Mouse (Mus musculus) c-Kit-negative CD71-positive TER-119-positive erythroid progenitor cells, embryonic 14.5 days (primary cell): ENCODE measurements around the gene Dph2.

Experiments used
- DNase-seq: peaks from one replicate; pipeline ENCODE4 v3.0.0-alpha.2; 2013; ENCODE audit warnings: low read depth, low spot score

The Dph2 gene

DNA sequence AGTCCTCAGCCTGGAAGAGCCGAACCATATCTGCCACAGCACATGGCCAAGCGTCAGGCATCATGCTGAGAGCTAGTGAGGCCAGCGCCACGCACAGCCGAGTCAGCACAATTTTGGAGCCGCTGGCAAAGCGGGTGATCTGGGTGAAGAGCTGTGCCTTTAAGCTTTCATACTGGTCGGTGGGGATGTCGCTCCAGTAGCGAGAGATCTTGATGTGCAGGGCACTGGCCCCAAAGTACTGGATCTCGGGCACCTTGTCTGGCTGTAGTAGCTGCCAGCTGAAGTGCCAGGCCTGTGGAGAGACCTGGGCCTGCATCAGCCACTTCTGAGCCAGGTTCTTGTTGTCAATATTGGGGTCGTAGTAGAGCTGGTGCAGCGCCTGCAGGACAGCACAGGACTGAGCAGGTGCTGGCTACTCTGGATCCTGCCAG is 20.3 kb upstream of the Dph2 start:
- no peak for DNase-seq

DNA sequence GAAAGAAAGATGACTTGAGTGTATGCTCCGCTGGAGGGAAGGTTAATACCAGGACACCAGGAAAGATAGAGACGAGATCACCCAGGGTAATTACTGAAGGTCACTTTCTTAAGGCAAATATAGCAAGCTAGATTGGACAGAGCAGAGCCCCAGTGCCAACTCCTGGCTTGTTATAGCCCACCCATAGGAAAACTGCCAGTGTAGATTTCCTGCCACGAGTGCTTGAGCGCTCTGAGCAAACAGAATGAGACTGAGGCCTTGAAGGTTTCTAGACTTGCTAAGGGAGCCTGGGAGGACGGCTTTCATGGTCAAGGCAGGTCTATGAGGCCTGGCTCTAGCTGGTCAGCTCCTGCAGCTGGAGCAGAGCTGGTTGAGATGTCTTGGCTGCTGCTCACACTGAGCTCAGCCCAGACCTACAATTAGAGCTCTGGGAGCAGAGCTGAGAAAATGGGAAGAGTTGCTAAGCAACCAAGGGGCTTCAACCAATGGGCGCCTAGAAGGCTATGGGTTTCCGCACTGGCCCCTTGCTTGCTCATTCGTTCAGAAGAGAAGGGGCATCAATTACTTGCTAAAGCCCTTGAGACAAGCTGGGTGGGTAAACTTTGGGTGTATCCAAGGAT is 17.1 kb upstream of the Dph2 start:
- DNase-seq = no peak

DNA sequence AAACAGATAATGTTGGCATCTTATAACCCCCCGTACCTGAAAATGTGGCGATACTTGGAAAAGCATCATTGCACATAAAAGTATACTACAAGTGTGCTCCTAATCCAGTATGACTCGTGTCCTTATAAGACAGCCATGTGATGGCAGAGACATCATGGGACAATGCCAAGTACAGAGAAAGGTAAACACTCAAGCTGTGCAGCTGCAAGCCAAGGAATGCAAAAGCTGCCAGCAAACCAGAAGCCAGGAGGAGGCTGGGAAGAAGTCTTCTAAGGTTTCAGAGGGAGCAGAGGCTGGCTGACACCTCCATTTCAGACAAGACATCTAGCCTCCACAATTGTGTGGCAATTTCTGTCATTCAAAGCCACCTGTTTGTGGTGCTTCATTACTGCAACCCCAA is 14.4 kb upstream of the Dph2 start:
- DNase-seq = no peak

DNA sequence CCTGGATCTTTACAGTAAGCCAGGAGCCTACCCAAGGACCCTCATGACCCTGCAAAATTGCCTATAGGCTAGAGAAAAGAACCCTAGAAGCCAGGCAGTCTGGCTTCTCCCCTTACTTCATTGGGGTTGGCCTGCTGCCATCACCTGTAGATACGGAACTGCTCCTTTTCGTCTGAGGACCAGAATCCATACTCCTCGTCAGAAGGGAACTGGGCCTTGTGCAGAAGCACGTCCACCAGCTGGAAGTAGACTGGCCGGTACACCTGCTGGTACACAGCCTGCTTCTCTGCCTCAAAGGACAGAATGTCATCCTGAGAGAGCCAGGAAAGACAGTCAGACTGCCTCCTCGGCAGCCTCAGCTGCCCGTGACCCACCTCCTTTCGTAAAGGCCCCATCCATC is 12.9 kb upstream of the Dph2 start:
- no peak for DNase-seq

DNA sequence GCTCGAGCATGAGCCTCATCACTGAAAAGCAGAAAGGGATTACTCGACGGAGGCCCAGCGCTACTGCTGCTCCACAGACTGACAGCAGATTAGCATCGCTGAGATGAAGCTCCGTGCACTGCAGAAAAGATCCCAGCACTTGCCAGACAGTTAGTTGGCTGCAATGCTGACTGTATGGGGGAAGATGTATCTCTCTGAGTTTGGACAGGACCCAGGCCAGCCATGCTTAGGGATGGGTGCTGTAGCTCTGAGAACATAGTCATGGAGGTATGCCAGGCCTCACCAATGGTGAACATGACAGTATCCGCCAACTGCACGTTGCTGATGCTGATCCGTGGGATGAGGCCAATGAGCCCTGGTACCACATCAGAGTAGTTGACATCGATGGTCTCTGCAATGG is 12.3 kb upstream of the Dph2 start:
- no peak for DNase-seq

DNA sequence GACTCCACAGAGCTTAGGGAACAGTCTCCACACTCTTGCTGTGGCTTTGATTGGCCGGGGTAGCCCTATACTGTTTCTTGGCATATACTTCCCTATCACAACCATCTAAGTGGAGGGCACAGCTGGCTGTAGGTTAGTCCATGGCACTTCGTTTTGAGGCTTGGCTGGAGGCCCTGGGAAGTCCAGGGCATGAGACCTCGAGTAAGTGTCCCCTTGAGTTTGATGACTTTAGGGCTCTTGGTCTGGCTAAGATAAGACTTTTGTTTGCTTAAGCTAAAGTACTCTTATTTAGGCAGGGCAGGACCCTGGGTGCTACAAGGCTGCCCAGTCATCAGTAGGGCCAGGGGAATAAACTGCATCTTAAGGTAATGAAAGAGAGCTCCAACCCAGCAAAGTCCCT is 6.3 kb upstream of the Dph2 start:
- DNase-seq = no peak

DNA sequence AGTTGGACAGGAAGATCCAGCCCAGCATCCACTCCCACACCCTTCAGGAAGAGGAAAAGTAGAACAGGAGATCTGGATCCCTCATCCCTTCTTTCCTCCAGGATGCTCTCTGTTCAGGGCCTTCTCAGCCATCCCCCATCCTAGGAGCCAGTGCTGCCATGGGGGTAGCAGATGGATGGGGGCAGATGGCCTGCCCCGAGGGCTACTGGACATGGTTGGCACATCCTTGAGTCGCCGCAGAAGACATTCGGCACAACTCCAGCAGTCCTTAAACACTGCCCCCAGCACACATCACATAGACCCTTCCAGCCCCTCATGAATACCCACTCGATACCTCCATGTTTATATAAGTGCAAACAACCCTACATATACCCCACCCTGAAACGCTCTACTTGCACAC is 4.2 kb upstream of the Dph2 start:
- DNase-seq = no peak

DNA sequence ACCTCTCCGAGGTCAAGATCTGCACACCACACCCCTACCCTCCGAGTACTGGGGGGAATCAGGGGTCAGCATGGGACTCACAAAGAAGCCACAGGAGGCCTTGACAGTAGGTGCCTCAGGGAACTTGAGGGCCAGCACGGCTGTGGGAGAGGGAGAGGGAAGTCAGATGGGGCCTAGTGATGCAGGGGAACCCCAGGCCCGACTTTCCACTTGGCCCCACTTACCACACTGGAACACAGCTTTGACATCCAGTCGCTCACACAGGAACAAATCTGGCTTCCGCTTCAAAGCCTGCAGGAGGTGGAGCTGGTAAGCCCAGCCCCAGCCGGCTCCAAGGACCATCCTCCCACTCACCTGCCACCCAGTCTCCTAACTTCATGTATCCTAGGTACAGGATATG is 3.5 kb upstream of the Dph2 start:
- no peak for DNase-seq

DNA sequence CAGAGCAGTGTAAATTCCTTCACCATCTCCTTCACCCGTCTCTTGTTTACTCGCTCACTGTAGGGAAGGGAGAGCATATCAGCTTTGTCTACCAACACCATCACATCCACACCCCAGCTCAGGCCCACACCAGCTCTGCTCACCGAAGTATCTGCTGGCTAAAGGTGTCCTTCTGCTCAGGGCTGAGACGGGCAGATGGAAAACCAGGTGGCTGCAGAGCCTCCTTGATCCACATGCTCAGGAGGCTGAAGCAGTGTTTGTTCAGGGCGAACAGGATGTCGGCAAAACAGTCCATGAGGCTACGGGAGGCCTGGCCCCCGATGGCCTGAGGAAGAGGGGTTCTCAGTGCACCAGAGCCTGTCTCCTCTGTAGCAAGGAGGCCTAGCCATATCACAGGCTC is 2.8 kb upstream of the Dph2 start:
- no peak for DNase-seq

DNA sequence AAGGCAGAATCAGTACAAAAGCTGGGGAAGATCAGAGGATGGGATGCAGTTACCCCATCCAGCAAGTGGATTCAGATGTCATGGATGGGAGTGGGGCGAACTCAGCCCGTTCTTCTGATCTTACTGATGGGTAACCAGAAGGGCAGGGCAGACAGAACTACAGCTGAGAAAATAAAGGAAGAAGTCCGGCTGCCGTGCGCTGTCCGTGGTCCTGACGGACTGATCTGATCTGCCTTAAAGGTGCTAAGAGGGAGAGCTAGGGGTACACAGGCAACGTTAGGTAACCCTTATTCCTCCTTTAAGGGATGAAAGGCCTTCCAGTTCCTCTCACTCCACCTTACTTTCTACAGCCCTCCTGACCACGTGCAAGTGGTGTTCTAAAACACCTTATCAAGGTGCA is 1.5 kb upstream of the Dph2 start:
- no peak for DNase-seq

DNA sequence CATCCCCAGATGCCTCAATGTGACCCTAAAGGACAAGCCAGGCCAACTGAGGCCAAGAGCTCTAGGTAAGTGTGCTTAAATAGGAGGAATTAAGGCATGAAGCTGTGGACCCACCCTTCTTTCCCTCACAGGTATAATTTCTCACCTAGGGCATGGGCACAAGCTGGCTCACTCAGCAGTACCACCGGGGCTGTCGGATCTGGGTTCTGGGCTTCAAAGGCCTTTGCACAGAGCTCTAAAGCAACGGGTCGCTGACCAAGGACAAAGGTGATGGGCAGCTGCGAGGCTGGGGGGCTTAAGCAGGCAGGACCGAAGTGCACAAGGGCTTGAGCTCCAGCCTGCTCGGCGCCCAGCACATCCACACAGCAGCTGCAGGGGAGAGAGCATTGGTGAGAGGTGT is 1.1 kb downstream of the Dph2 start:
- no peak for DNase-seq

DNA sequence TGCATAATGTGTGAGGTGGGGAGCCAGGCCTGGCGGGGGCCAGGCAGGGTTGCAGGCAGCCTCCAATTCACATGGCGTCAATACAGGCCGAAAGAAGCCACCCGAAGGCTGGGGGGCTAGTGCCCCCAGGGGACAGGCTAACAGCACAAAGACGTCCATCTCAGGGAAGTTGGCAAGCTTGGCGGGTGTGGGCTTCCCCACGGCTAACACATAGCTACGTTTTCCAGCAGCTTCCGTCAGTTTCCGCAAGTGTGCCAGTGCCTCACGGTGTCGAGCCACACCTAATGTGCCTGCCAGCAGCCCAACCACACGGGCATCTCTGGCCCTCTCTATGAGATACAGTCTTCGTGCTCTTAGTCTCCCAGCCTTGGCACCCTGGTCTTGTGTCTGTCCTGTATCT is 1.8 kb downstream of the Dph2 start:
- no peak for DNase-seq

DNA sequence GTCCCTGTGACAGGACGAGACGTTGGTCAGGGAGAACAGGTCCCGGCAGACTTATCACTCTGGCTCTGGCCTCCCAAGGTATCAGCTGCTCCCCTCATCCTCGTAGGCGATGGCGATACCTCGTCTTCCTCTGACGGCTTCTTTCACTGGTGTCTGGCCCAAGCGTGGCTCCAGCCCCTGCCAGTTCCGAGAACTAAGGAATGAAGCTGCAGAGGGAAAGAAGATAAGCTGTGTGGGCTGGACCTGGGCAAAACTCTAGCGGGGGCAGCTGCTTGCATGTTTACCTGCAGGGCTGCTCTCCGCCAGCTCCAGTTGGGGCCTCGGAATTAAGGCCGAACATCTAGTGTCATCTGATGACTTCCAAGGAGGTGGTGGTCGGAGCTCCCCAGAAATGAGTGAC is 2.4 kb downstream of the Dph2 start:
- DNase-seq = no peak

DNA sequence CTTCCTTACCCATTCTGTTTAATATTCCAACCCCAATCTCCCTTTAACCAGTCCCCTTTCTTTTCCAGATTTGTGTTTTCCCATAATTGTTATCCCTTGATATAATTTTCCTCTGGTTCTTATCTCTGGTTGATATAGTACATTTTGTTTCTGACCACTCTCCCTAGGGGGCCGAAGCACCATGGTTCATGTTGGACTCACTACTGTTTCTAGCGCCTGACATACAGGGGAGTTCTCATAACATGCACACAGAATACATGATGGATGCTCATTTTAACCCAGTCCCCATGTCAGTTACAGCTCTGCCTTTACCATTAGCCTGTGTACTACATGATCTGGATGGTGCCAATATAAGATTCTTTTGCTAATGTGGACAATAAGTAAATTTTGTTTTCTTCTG is 3.9 kb downstream of the Dph2 start:
- no peak for DNase-seq

DNA sequence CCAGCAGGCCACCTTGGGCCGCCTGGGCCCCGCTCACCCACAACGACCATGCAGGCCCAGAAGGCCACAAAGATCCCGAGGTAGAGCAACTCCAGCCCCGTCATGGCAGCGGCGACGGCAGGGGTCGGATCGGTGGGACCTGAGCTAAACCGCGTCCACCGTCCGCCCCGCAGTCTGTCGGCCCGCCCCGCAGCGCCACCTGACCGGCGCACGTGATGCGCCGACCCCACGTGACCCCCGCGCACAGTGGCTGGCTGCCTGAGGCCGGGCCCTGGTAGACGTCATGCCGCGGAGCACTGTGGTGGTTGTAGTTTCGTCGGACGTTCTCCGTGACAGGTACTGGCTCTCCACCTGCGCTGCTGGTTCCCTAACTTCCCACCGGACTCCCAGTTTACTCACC is 4.7 kb downstream of the Dph2 start, which contains the start of gene Atp6v0b:
TSS of gene Atp6v0b (minus strand) at position 201 of the 400 bp plus-strand sequence.
- DNase-seq = peak; percentile 82

DNA sequence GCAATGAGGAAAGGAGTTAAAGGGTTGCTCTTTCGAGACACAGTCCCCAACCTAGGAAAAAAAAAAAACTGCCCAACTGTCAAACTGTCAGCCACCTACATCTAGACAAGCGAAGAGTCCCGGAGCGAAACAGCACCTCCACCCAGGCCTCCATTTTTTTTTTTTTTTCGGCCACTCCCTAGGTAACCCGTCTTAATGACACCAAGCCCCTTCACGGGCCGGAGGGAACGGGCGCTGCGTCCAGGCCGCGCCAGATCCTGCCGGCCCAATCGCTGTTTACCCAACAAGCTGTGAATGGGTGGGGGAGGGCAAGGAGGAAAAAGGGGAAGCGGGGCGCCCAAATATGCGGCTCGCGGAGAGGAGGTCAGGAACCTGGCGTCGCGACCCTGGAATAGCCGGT is 5.2 kb downstream of the Dph2 start:
- DNase-seq = no peak

DNA sequence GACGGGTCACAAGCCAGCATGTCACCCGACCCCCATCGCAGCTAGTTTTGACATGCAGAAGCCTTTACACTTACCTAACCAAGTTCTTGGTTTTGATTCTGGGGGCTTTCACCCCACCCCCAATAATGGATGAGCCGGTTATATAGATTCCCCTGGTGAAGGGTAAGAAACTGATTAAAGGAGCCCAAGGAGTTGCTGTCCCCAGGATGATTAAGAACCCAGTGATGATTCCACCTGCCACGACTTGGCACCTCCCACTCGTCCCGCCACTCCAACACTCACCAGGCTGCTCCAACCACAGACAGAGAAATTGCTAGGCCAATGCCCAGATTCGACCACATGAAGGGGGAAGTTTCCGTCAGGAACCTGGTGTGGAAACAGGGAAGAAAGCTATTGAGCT is 5.8 kb downstream of the Dph2 start:
- no peak for DNase-seq

DNA sequence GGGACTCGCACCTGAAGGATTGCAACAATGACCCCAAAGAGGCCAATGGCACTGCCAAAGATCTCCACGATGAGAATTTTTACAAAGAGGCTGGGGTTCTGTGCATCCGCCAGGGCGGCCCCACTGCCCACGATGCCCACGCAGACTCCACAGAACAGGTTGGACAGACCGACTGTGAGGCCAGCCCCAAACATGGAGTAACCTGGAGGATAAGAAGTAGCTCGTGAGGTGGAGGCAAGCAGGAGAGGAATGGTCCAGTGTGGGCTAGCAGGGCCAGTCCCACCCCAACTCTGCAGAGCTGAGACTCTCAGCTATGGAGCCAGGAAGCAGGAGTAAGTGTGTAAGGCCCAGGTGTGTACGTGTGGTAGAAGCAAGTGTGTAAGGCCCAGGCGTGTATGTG is 6.7 kb downstream of the Dph2 start:
- no peak for DNase-seq

DNA sequence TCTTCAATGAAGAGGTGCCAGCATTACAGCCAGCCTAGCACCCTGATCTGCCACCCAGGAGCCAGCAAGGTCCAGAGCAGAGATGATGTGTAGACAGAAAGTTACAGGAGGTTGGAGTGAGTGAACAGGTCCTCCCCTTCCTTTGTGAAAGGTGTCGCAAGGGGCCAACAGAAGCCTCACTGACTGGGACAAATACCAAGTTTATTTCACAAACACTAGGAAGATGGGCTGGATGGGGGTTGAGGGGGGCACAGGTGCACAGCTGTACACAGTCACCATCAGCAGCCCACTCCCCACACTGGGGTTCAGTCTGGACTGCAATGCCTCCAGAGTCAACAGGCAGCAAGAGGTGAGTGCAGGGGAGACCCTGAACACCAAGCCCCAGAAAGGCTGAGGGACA is 7.7 kb downstream of the Dph2 start:
- no peak for DNase-seq

DNA sequence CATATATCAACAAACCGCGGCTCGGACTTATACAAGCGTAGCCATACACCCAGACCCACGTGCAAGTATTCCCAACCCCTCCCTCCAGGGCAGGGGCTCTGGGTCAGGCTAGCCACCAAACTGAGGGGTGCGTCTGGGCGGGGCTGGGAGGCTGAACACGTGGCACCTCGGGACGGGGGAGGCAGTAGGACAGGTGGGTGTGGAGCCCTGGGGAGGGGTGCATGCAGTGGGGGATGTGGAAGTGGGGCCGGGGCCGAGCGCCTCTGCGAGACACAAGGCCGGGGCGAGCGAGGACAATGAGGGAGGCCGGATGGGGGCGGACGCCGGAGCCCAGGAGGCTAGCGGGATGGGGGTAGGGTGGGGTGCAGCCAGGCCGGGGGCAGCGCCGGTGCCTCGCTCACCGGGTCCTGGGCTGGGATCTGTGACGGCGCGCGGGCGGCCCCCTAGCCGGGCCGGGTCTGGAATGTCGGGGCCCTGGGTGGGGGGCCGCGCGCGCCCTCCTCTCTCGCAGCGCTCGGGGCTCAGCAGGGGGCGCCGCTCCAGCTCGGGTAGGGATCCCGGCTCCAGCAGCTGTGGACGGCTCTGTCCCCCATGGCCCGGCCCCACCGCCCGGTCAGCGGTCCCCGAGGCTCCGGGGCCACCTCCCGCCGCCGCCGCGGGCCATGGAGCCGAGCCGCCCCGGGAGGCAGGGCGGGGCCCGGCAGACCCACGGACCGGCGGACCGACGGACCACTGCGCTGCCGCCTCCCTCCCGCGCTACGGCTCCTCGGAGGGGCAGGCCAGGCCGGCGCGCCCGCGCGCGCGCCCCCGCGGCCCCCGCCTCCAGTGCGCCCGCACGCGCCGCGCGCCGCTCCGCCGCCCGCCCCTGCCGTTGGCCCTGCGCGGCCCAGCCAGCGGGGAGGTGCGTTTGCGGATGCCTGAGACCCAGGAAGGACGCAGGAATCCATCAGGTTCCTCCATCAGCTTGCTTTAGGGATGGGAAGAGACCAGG is 8.8 kb downstream of the Dph2 start, which contains the start of gene B4galt2:
TSS of gene B4galt2 (minus strand) at position 787 of the 991 bp plus-strand sequence.
- DNase-seq = no peak

DNA sequence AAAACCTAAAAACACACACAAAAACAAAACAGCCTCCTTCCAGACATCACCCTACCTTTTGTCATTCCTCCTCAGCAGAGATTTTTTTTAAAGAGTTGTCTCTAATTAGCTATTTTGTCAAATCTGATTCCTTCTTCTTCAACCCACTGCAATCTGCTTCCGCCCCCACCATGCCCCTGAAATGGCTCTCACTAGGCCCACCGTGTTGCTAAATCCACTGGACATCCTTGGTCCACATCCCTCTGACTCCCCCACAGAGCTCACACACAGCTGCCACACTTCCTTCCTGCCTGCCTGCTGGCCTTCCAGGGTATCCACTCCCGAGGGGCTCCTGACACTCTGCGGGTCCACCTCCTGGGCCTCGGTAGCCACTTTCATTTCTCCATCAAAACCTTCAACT is 13.1 kb downstream of the Dph2 start:
- DNase-seq = no peak

DNA sequence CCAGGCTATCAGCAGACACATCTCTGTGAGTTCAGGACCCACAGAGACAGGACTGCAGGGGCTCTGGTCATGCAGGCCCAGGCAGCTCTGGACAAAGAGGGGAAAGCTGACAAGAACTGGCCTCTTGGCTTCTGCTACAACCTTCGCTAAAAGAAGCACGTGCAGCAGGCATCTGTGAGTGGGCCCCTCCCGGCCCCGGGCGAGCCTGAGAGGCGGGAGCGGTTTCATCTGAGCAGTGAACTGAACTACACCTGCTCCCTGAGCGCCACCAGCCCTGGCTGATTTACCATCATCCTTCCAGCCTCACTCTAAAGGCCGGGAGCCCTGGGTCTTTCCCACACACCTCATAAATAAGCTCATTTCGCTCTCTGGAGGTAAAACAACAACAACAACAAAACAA is 13.5 kb downstream of the Dph2 start:
- no peak for DNase-seq

DNA sequence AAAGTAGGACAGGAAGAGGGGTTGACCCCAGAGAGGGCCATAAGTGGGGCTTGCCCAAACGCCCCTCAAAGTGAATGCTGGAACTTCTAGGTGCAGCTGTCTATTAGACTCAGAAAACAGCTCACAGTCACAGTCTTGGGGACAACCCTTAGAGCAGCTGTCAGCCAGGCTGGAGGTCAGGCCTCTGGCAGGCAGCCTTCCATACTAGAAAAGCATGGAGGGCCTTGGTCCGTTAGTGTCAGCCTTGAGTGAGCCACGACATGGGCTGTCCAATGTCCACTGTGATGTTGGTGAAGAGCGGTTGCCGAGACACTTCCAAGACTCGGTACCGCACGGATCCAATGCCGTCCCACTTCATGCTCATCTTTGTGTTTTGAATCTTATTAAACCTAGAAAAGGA is 18.2 kb downstream of the Dph2 start:
- no peak for DNase-seq
